In the genomic region with DNA sequence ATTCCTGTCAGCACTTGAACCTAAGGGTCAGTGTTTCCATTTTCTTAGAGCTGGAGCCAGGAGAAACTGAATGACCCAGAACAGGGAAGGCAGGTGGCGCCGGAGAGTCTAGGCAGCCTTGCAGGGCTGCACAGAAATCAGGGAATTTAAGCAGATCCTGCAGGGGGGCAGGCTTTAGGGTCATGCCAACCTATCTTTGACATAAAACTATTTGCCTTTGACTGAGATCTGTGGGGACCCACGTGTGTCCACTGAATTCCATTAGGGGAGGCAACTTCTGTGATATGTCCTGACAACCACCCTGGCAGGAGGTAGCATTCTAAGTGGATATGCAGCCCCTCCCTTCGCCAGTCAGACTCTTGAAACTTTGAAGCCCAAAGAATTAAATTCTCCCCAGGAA, we compare ENCODE assay signal across 16 mouse cellular contexts.
DNase-seq lines count a peak whose midpoint lies in the region; ATAC-seq and TF ChIP-seq lines count a peak whose summit lies in the region.
"Had no signal": no experiment of that assay in that cellular context is flagged by ENCODE, and none has a peak within 500 bp of the region (broad histone marks: within the 10 kb centered on the region; RNA-seq: fewer than 3 reads in every experiment).

No protein-coding gene starts in this region.

- no peak overlapping the region for H3K4me3 ChIP-seq in hindbrain, postnatal 0 days (ENCODE audit: low read length)
- no peak overlapping the region for H3K4me3 ChIP-seq in hindbrain, embryonic 14.5 days (replicated peaks; ENCODE audit: low read length)
- H3K4me3 ChIP-seq: erythroblast, embryonic 14.5 days; liver, embryonic 15.5 days; neural tube, embryonic 12.5 days had no signal

- peak; percentile 29 for TF ChIP-seq CTCF in hindbrain, postnatal 0 days (IDR thresholded peaks at IDR 0.05; ENCODE audit: low read depth)

- H3K27me3 ChIP-seq in hindbrain, postnatal 0 days (ENCODE audit: insufficient read depth, low read length), result no peaks in the 10 kb centered on the region
- H3K27me3 ChIP-seq in hindbrain, embryonic 14.5 days (ENCODE audit: control insufficient read depth, insufficient read depth, low read length), result no peaks in the 10 kb centered on the region
- H3K27me3 ChIP-seq: liver, embryonic 15.5 days; neural tube, embryonic 12.5 days had no signal

- no peak for DNase-seq in hindbrain, postnatal 0 days (ENCODE audit: low spot score)
- DNase-seq in hindbrain, embryonic 14.5 days (ENCODE audit: low spot score), result no peak
- peak; percentile 27 for DNase-seq in retina, embryonic 14.5 days (ENCODE audit: low spot score)
- DNase-seq in retina, postnatal 1 day, result no peak
- DNase-seq in embryo, embryonic 11.5 days (ENCODE audit: low read depth, low spot score), result peak; percentile 1
- DNase-seq in left cerebral cortex, postnatal 14 days (ENCODE audit: low spot score in 2 of 2), result no peak
- DNase-seq in ovary, postnatal 10 days (ENCODE audit: low spot score), result no peak
- DNase-seq: adrenal gland, adult 2 months; cerebellum, postnatal 14 days; kidney, adult 11 months; thymus, postnatal 14 days had no signal

- no peaks in the 10 kb centered on the region for H3K9me3 ChIP-seq in hindbrain, postnatal 0 days (ENCODE audit: low read length)
- H3K9me3 ChIP-seq in hindbrain, embryonic 14.5 days (ENCODE audit: control insufficient read depth, low read length), result no peaks in the 10 kb centered on the region
- H3K9me3 ChIP-seq: liver, embryonic 15.5 days; neural tube, embryonic 12.5 days had no signal

- H3K4me1 ChIP-seq in hindbrain, postnatal 0 days (ENCODE audit: insufficient read depth, low read length), result no peaks in the 10 kb centered on the region
- H3K4me1 ChIP-seq in hindbrain, embryonic 14.5 days (replicated peaks; ENCODE audit: control insufficient read depth, insufficient read depth, low read length), result no peaks in the 10 kb centered on the region
- H3K4me1 ChIP-seq: liver, embryonic 15.5 days; neural tube, embryonic 12.5 days had no signal

- no peak for ATAC-seq in hindbrain, postnatal 0 days
- ATAC-seq in hindbrain, embryonic 14.5 days (ENCODE audit: low FRiP score), result no peak
- ATAC-seq: CD4-positive, CD25-positive, alpha-beta regulatory T cell, adult 4 months had no signal

- H3K4me2 ChIP-seq in hindbrain, postnatal 0 days (ENCODE audit: low read depth, low read length), result no peak overlapping the region
- no peak overlapping the region for H3K4me2 ChIP-seq in hindbrain, embryonic 14.5 days (replicated peaks)
- H3K4me2 ChIP-seq: liver, embryonic 15.5 days; neural tube, embryonic 12.5 days had no signal

- no peak overlapping the region for H3K9ac ChIP-seq in hindbrain, postnatal 0 days (replicated peaks; ENCODE audit: low read length)
- no peak overlapping the region for H3K9ac ChIP-seq in hindbrain, embryonic 14.5 days
- H3K9ac ChIP-seq: liver, embryonic 15.5 days; neural tube, embryonic 12.5 days had no signal

- H3K27ac ChIP-seq in hindbrain, postnatal 0 days, result no peak overlapping the region
- H3K27ac ChIP-seq in hindbrain, embryonic 14.5 days, result no peak overlapping the region
- H3K27ac ChIP-seq: liver, embryonic 15.5 days; macrophage; neural tube, embryonic 12.5 days had no signal

- no peaks in the 10 kb centered on the region for H3K36me3 ChIP-seq in hindbrain, postnatal 0 days (ENCODE audit: insufficient read depth, low read length)
- no peaks in the 10 kb centered on the region for H3K36me3 ChIP-seq in hindbrain, embryonic 14.5 days (replicated peaks; ENCODE audit: control insufficient read depth, insufficient read depth)
- H3K36me3 ChIP-seq: liver, embryonic 15.5 days; neural tube, embryonic 12.5 days had no signal

- intact Hi-C loops in left cerebral cortex, postnatal 14 days (cut with DNase I), result no loop called here

- WGBS in hindbrain, postnatal 0 days, result 29% methylated on average over 4 of the region's 4 CpGs
- WGBS in hindbrain, embryonic 14.5 days, result 36% methylated on average over 4 of the region's 4 CpGs

Comparison
In these comparisons a context has a peak if more than half of its experiments do, and no peak if none do; other contexts are left out.
1. DNase-seq: peak in retina, embryonic 14.5 days (single experiment) and embryo, embryonic 11.5 days (single experiment); none in hindbrain, postnatal 0 days (single experiment), hindbrain, embryonic 14.5 days (single experiment), retina, postnatal 1 day (single experiment), left cerebral cortex, postnatal 14 days (0 of 2) and ovary, postnatal 10 days (single experiment).